Mouse (Mus musculus): ENCODE measurements around the gene Insc.

GRCm38 (mm10) chr7:114775856-114776255 lies 32.4 kb downstream of the Insc start:
- TF ChIP-seq GATA1 (IDR thresholded peaks at IDR 0.05; ENCODE audit: borderline replicate concordance, low read length) (no peak), FLI1 (IDR thresholded peaks at IDR 0.05; ENCODE audit: low read length) (no peak)
